Mouse (Mus musculus): ENCODE measurements around the gene Trpm3. TPM values are rescaled to one million over a fixed set of nuclear protein-coding genes. Genes with fewer than 3 reads are reported as not detected.

Gene Trpm3
- polyA plus RNA-seq, 1 experiment from 2014 or later: 3.2 TPM

DNA sequence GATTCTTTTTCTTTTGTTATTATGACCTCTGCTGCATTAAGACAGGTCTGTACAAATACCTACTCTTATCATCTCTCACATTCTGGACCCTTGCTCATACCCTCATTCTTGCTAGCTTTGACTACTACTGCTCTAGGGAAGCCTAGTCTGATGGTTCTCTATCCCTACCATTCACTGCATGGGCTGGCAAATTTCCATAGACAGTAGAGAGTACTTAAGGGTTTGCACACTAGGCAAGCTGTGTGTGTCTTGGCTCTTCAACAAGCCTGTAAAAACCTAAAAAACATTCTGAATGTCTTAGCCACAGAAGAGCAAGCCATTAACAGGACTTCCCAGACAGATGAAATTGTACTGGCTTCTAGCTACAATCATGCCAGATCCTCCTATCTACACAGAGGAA, 664.5 kb downstream of the Trpm3 start:
- Histone ChIP-seq H3K4me1 (ENCODE audit: insufficient read depth, low read length) (0 out of 2 replicates have a peak, but pooled peaks cover 3% of the 10 kb centered on the region), H3K27me3 (ENCODE audit: insufficient read depth, low read length) (no peaks in the 10 kb centered on the region), H3K9ac (replicated peaks; ENCODE audit: low read length) (no peak overlapping the region), H3K9me3 (ENCODE audit: low read length) (no peaks in the 10 kb centered on the region), H3K27ac (ENCODE audit: low read length) (no peak overlapping the region), H3K4me2 (replicated peaks; ENCODE audit: low read depth, low read length) (no peak overlapping the region), H3K4me3 (ENCODE audit: low read length) (no peak overlapping the region), H3K36me3 (ENCODE audit: insufficient read depth, low read length) (no peaks in the 10 kb centered on the region)
- no peak for ATAC-seq (ENCODE audit: low FRiP score, low TSS enrichment)

GRCm38 (mm10) chr19:22804311-22804710, 665.5 kb downstream of the Trpm3 start:
- Histone ChIP-seq H3K9ac (replicated peaks; ENCODE audit: low read length) (no peak overlapping the region), H3K27me3 (ENCODE audit: insufficient read depth, low read length) (no peaks in the 10 kb centered on the region), H3K36me3 (ENCODE audit: insufficient read depth, low read length) (no peaks in the 10 kb centered on the region), H3K4me1 (ENCODE audit: insufficient read depth, low read length) (0 out of 2 replicates have a peak, but pooled peaks cover 3% of the 10 kb centered on the region), H3K4me3 (ENCODE audit: low read length) (no peak overlapping the region), H3K27ac (ENCODE audit: low read length) (no peak overlapping the region), H3K9me3 (ENCODE audit: low read length) (no peaks in the 10 kb centered on the region), H3K4me2 (replicated peaks; ENCODE audit: low read depth, low read length) (no peak overlapping the region)
- no peak for ATAC-seq (ENCODE audit: low FRiP score, low TSS enrichment)
- 84% methylated on average over 2 of the region's 2 CpGs for WGBS

DNA sequence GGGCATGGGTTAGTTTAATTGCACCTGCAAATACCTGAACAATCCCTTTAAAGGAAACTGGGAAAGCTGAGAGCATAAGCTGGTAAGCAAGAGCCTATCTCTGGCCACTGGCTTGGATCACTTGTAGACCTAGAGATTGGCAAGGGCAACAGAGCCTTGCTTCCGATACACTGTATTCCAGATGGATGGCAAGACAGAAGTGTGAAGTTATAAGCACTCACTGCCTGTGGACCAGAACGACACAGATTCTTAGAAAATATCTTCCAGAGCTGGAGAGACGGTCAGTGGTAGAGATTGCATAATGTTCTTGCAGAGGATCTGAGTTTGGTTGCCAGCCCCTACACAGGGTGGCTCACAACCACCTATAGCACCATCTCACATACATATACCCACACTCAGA, 671.4 kb downstream of the Trpm3 start:
- WGBS: 90% methylated on average over 3 of the region's 3 CpGs
- no peak overlapping the region for H3K27ac ChIP-seq (ENCODE audit: low read length)
- no peak overlapping the region for H3K4me2 ChIP-seq (replicated peaks; ENCODE audit: low read depth, low read length)
- no peak for ATAC-seq (ENCODE audit: low FRiP score, low TSS enrichment)
- no peak overlapping the region for H3K9ac ChIP-seq (replicated peaks; ENCODE audit: low read length)
- no peak overlapping the region for H3K4me3 ChIP-seq (ENCODE audit: low read length)
- H3K27me3 ChIP-seq (ENCODE audit: insufficient read depth, low read length): no peaks in the 10 kb centered on the region
- no peaks in the 10 kb centered on the region for H3K4me1 ChIP-seq (ENCODE audit: insufficient read depth, low read length)
- H3K36me3 ChIP-seq (ENCODE audit: insufficient read depth, low read length): no peaks in the 10 kb centered on the region
- peaks cover 6% of the 10 kb centered on the region; the same call in 1 of the 2 replicates for H3K9me3 ChIP-seq (ENCODE audit: low read length)

GRCm38 (mm10) chr19:22821741-22822140, 682.9 kb downstream of the Trpm3 start:
- Histone ChIP-seq H3K36me3 (ENCODE audit: insufficient read depth, low read length) (no peaks in the 10 kb centered on the region), H3K27ac (ENCODE audit: low read length) (no peak overlapping the region), H3K27me3 (ENCODE audit: insufficient read depth, low read length) (no peaks in the 10 kb centered on the region), H3K4me2 (replicated peaks; ENCODE audit: low read depth, low read length) (no peak overlapping the region), H3K9ac (replicated peaks; ENCODE audit: low read length) (no peak overlapping the region), H3K4me1 (ENCODE audit: insufficient read depth, low read length) (no peaks in the 10 kb centered on the region), H3K4me3 (ENCODE audit: low read length) (no peak overlapping the region), H3K9me3 (ENCODE audit: low read length) (no peaks in the 10 kb centered on the region)
- no peak for ATAC-seq (ENCODE audit: low FRiP score, low TSS enrichment)
- 89% methylated on average over 8 of the region's 8 CpGs for WGBS

DNA sequence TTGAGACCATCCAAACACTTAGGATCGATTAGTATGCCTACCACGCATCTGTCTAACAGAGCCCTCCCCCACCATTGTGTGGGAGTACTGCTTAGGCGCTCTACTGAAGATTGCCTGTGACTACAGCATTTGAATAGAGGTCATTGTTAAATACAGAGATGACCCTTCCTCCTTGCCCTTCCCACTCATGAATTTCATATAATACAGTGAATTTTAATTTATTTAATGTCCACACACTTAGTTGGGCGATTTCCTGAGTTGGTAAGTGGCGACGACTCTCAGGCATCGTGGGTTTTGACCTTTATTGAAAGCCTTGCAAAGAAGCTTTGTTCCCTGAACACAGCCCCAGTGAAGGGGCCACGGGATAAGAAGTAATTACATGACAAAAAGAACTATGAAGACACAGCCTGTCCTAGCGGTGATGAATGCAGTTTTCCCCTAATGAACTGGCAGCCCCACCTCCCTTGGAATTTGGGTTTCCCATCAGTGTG, 684.7 kb downstream of the Trpm3 start:
- Histone ChIP-seq H3K9ac (replicated peaks; ENCODE audit: low read length) (no peak overlapping the region), H3K4me2 (replicated peaks; ENCODE audit: low read depth, low read length) (no peak overlapping the region), H3K9me3 (ENCODE audit: low read length) (no peaks in the 10 kb centered on the region), H3K27me3 (ENCODE audit: insufficient read depth, low read length) (no peaks in the 10 kb centered on the region), H3K36me3 (ENCODE audit: insufficient read depth, low read length) (no peaks in the 10 kb centered on the region), H3K4me1 (ENCODE audit: insufficient read depth, low read length) (no peaks in the 10 kb centered on the region), H3K4me3 (ENCODE audit: low read length) (no peak overlapping the region), H3K27ac (ENCODE audit: low read length) (no peak overlapping the region)
- ATAC-seq (ENCODE audit: low FRiP score, low TSS enrichment): no peak
- 72% methylated on average over 9 of the region's 9 CpGs for WGBS

- H3K4me1 ChIP-seq (ENCODE audit: insufficient read depth, low read length): no peaks in the 10 kb centered on the region
- no peak overlapping the region for H3K4me3 ChIP-seq (ENCODE audit: low read length)
- no peaks in the 10 kb centered on the region for H3K36me3 ChIP-seq (ENCODE audit: insufficient read depth, low read length)
- 28% methylated on average over 1 of the region's 1 CpGs for WGBS
- H3K27ac ChIP-seq (ENCODE audit: low read length): no peak overlapping the region
- H3K9me3 ChIP-seq (ENCODE audit: low read length): no peaks in the 10 kb centered on the region
- no peaks in the 10 kb centered on the region for H3K27me3 ChIP-seq (ENCODE audit: insufficient read depth, low read length)
- no peak overlapping the region for H3K9ac ChIP-seq (replicated peaks; ENCODE audit: low read length)
- peak; percentile 46; the same call in 1 of the 2 replicates for ATAC-seq (ENCODE audit: low FRiP score, low TSS enrichment)
- no peak overlapping the region for H3K4me2 ChIP-seq (replicated peaks; ENCODE audit: low read depth, low read length)
Measured at GRCm38 (mm10) chr19:22825812-22826211, 687.0 kb downstream of the Trpm3 start.

- no peak overlapping the region for H3K27ac ChIP-seq (ENCODE audit: low read length)
- no peak for ATAC-seq (ENCODE audit: low FRiP score, low TSS enrichment)
- no peak overlapping the region for H3K4me2 ChIP-seq (replicated peaks; ENCODE audit: low read depth, low read length)
- H3K9me3 ChIP-seq (ENCODE audit: low read length): no peaks in the 10 kb centered on the region
- H3K36me3 ChIP-seq (ENCODE audit: insufficient read depth, low read length): no peaks in the 10 kb centered on the region
- H3K9ac ChIP-seq (replicated peaks; ENCODE audit: low read length): no peak overlapping the region
- no peaks in the 10 kb centered on the region for H3K4me1 ChIP-seq (ENCODE audit: insufficient read depth, low read length)
- no peaks in the 10 kb centered on the region for H3K27me3 ChIP-seq (ENCODE audit: insufficient read depth, low read length)
- no peak overlapping the region for H3K4me3 ChIP-seq (ENCODE audit: low read length)
- WGBS: 87% methylated on average over 2 of the region's 2 CpGs
Measured at GRCm38 (mm10) chr19:22828198-22828742, 689.4 kb downstream of the Trpm3 start.

DNA sequence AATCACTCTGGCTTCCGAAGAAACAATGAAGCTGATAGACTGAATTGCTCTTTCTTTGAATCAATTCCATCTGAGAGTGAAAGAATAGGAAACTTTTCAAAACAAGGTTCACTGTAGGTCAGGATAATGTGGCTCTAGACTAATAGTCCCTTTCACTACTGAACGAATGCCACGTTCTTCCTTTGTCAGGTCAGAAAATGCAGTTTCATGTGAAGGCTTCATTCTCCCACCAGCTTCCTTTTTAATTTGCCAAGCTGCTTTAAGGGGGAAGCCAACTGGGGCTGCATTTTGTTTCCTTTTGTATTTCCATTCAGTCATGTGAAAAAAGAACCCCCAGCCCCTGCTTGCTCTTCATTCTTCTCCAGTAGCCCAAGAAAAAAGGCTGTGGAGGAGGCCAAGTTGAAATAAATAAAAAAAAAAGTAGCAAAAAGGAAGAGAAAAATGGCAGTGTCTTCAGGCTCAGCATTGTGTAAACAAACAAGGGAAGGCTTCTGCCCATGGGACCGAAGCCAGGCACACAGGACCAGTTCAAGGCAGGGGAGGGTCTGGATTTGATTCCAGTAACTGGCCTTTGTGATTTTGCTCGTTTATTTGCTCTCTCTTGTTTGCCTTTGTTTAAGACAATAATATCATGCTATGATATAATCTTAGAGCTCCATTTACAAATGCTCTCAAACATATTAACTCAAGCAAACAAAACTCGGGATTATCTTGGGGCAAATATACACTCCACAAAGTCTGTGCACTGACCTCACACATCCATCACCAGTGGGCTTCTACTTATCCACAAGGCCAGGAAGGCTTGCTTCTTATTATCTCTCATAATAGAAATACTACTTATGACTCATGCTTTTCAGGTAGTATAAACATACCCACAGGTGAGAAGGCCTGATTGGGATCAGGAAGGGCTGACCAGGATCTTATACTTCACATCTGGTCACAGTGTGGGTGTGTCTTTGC, 702.5 kb downstream of the Trpm3 start:
- Histone ChIP-seq H3K27me3 (ENCODE audit: insufficient read depth, low read length) (no peaks in the 10 kb centered on the region), H3K9ac (replicated peaks; ENCODE audit: low read length) (no peak overlapping the region), H3K9me3 (ENCODE audit: low read length) (no peaks in the 10 kb centered on the region), H3K4me1 (ENCODE audit: insufficient read depth, low read length) (no peaks in the 10 kb centered on the region), H3K4me2 (replicated peaks; ENCODE audit: low read depth, low read length) (no peak overlapping the region), H3K36me3 (ENCODE audit: insufficient read depth, low read length) (no peaks in the 10 kb centered on the region), H3K4me3 (ENCODE audit: low read length) (no peak overlapping the region), H3K27ac (ENCODE audit: low read length) (no peak overlapping the region)
- ATAC-seq (ENCODE audit: low FRiP score, low TSS enrichment): no peak
- 65% methylated on average over 6 of the region's 6 CpGs for WGBS

DNA sequence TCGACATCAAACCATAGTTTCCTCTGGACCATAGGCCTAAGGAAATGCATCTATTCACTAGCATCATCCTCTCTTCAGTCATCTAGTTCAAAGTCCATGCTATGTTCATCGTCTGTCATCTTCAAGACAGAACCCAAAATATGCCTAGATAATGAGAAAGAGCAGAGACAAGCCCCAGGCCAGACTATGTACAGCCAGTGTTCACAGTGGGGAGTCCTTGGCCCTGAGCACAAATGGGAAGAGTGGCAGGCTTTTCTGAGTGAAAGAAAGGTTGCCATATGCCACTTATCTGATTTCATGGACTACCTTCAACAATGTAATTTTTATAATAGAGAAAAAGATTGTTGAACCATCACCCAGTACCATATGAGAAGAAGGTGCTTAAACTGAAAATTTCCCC, 703.9 kb downstream of the Trpm3 start:
- H3K9ac ChIP-seq (replicated peaks; ENCODE audit: low read length): no peak overlapping the region
- no peaks in the 10 kb centered on the region for H3K4me1 ChIP-seq (ENCODE audit: insufficient read depth, low read length)
- ATAC-seq (ENCODE audit: low FRiP score, low TSS enrichment): no peak
- no peaks in the 10 kb centered on the region for H3K9me3 ChIP-seq (ENCODE audit: low read length)
- H3K27ac ChIP-seq (ENCODE audit: low read length): no peak overlapping the region
- no peak overlapping the region for H3K4me2 ChIP-seq (replicated peaks; ENCODE audit: low read depth, low read length)
- no peaks in the 10 kb centered on the region for H3K27me3 ChIP-seq (ENCODE audit: insufficient read depth, low read length)
- no peak overlapping the region for H3K4me3 ChIP-seq (ENCODE audit: low read length)
- no peaks in the 10 kb centered on the region for H3K36me3 ChIP-seq (ENCODE audit: insufficient read depth, low read length)
- WGBS: 91% methylated on average over 2 of the region's 2 CpGs

DNA sequence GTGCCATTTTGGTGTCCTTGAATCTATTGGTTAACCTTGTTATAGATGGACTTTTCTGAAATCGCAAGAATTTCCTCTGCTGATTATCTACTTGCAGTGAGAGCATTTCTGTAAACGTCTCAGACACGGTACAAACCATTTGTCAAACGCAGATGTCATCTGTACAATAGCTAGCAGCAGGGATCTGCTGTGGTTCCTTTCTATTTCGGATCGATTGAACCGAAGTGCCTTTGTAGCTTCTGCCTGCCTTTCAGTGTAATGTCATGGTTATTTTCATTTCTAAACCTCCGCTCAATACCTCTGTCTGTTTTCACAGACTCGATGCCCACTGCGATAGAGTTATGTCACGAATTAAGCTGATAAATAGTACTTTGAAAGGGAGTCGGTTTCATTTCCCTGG, 708.9 kb downstream of the Trpm3 start:
- no peak for ATAC-seq (ENCODE audit: low FRiP score, low TSS enrichment)
- Histone ChIP-seq H3K9ac (replicated peaks; ENCODE audit: low read length) (no peak overlapping the region), H3K36me3 (ENCODE audit: insufficient read depth, low read length) (no peaks in the 10 kb centered on the region), H3K4me1 (ENCODE audit: insufficient read depth, low read length) (peaks cover 5% of the 10 kb centered on the region; the same call in 1 of the 2 replicates), H3K9me3 (ENCODE audit: low read length) (no peaks in the 10 kb centered on the region), H3K4me3 (ENCODE audit: low read length) (no peak overlapping the region), H3K4me2 (replicated peaks; ENCODE audit: low read depth, low read length) (no peak overlapping the region), H3K27ac (ENCODE audit: low read length) (no peak overlapping the region), H3K27me3 (ENCODE audit: insufficient read depth, low read length) (no peaks in the 10 kb centered on the region)
- 72% methylated on average over 12 of the region's 12 CpGs for WGBS

All from kidney, embryonic 16.5 days (tissue).